Mouse (Mus musculus): Measurements from ENCODE around the gene Hmga2. TPM values are rescaled to one million over a fixed set of nuclear protein-coding genes. Genes with fewer than 3 reads are reported as not detected.
A peak's percentile ranks its signal among the peaks of the same experiment; 100 is the strongest.

Hmga2 gene
- total and polyA plus RNA-seq, 2 experiments from 2014 or later, result 0.24 to 0.52 TPM

DNA sequence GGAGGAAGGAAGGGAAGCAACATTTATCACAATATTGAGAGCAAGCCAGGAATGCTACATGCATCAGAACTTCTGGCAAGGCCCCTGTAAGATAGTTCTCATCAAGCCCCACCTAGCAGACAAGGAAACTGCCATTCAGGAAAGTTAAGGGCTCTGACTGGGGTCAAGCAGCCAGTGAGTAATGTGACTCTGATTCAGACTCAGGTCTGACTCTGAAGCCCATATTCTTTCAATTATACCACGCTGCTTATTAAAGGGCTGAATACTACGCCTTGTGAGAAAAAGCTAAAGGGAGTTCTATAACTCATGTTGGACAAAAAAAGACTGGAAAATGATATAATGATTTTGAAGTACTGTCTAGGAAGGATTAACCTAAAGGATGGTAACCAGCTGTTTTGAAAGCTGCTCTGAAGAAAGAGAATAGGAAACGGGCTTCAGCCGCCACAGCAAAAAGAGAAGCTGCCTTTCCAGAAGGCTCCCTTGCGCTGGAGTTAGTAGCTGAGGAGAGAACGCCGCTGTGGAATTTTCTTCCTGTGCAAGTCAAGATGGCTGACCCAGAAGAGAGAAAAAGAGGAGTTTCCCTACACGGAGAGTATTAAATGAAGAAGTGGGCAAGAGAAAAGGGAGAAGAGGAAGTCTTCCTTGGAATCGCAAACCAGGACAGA, 76.3 kb downstream of the Hmga2 start:
- Histone ChIP-seq H3K4me3 (ENCODE audit: low read depth, low read length) (no peak overlapping the region), H3K27me3 (ENCODE audit: insufficient read depth, low read length) (no peaks in the 10 kb centered on the region; the same call in 1 of the 2 replicates), H3K27ac (ENCODE audit: low read depth, low read length) (no peak overlapping the region), H3K9me3 (ENCODE audit: low read length) (no peaks in the 10 kb centered on the region), H3K36me3 (ENCODE audit: insufficient read depth) (no peaks in the 10 kb centered on the region), H3K4me2 (ENCODE audit: low read depth) (no peak overlapping the region), H3K9ac (no peak overlapping the region), H3K4me1 (ENCODE audit: insufficient read depth) (no peaks in the 10 kb centered on the region)
- no peak for DNase-seq
- WGBS, result 68% methylated on average over 9 of the region's 9 CpGs
- no peak for ATAC-seq
- no peak for TF ChIP-seq CTCF (IDR thresholded peaks at IDR 0.05; ENCODE audit: low read depth)

DNA sequence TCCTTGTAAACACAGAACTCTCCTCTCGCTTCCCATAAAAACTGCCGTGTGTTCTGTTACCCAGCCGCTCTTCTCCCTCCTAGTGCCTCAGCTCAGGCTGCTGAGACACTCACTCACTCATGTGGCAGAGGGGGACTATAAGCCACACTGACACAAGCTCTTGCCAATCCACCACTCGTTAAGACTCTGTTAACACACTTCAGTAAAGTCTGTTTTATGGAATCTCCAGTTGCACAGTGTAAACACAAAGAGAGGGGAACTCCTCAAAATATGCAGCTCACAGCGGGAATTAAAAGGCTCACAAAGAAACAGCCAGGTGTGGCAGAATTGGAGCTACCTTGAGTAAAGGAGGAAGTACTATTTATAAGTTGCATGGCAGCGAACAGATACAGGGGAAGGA, 77.5 kb downstream of the Hmga2 start:
- 33% methylated on average over 6 of the region's 6 CpGs for WGBS
- no peaks in the 10 kb centered on the region for H3K9me3 ChIP-seq (ENCODE audit: low read length)
- no peaks in the 10 kb centered on the region; the same call in 1 of the 2 replicates for H3K27me3 ChIP-seq (ENCODE audit: insufficient read depth, low read length)
- no peak overlapping the region for H3K9ac ChIP-seq
- H3K36me3 ChIP-seq (ENCODE audit: insufficient read depth), result no peaks in the 10 kb centered on the region
- no peak for ATAC-seq
- no peak for TF ChIP-seq CTCF (IDR thresholded peaks at IDR 0.05; ENCODE audit: low read depth)
- no peak overlapping the region for H3K27ac ChIP-seq (ENCODE audit: low read depth, low read length)
- H3K4me2 ChIP-seq (ENCODE audit: low read depth), result no peak overlapping the region
- DNase-seq, result no peak
- no peaks in the 10 kb centered on the region for H3K4me1 ChIP-seq (ENCODE audit: insufficient read depth)
- no peak overlapping the region for H3K4me3 ChIP-seq (ENCODE audit: low read depth, low read length)

DNA sequence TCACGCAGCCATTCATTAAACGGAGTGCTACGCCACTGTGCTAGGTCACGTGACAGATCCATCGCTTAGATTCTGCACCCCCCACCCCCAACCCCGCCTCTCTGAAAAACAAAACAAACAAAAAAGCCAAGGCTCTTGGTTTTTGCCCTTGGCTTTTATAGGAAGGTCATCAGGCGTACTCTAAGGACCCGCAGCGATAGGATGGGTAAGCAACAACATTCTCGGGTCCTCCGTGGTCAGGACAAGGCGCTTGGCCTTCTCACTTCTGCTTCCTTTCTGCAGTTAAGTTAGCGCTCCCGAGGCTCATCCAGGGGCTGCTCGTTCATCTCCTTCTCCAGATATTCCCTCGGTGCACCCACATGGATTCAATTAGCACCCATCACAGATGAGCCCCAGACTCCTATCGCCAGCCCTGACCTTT, 79.0 kb downstream of the Hmga2 start:
- no peaks in the 10 kb centered on the region for H3K36me3 ChIP-seq (ENCODE audit: insufficient read depth)
- no peaks in the 10 kb centered on the region for H3K4me1 ChIP-seq (ENCODE audit: insufficient read depth)
- H3K27ac ChIP-seq (ENCODE audit: low read depth, low read length), result no peak overlapping the region
- no peak overlapping the region for H3K9ac ChIP-seq
- WGBS, result 88% methylated on average over 17 of the region's 17 CpGs
- DNase-seq (no peak), ATAC-seq (no peak)
- H3K27me3 ChIP-seq (ENCODE audit: insufficient read depth, low read length), result peaks cover 2% of the 10 kb centered on the region
- no peaks in the 10 kb centered on the region for H3K9me3 ChIP-seq (ENCODE audit: low read length)
- TF ChIP-seq CTCF (IDR thresholded peaks at IDR 0.05; ENCODE audit: low read depth), result no peak
- no peak overlapping the region for H3K4me2 ChIP-seq (ENCODE audit: low read depth)
- H3K4me3 ChIP-seq (ENCODE audit: low read depth, low read length), result no peak overlapping the region

DNA sequence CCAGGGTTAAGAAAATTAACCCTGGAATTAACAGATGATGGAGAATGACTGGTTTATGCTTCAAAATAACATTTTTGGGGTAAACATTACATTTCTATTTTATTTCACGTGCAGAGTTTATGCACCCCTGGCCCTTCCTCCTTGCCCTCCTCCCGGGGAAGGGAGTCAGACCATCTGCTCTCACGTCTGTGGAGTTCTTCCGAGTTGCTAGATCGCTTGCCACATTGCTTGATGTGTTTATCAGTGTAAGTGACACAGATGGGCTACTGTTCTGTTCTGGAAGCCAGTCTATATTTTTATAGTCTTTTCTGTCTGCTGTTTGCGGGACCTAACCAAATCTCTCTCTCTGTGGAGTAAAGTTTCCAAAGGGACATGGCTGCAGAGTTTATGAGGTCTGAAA, 80.7 kb downstream of the Hmga2 start:
- ATAC-seq, result peak; percentile 54; the same call in 1 of the 2 replicates
- 55% methylated on average over 6 of the region's 6 CpGs for WGBS
- DNase-seq, result no peak
- no peak for TF ChIP-seq CTCF (IDR thresholded peaks at IDR 0.05; ENCODE audit: low read depth)
- no peak overlapping the region for H3K27ac ChIP-seq (ENCODE audit: low read depth, low read length)
- H3K9me3 ChIP-seq (ENCODE audit: low read length), result no peaks in the 10 kb centered on the region
- H3K4me3 ChIP-seq (ENCODE audit: low read depth, low read length), result no peak overlapping the region
- no peak overlapping the region for H3K4me2 ChIP-seq (ENCODE audit: low read depth)
- peaks cover 10% of the 10 kb centered on the region for H3K27me3 ChIP-seq (ENCODE audit: insufficient read depth, low read length)
- H3K36me3 ChIP-seq (ENCODE audit: insufficient read depth), result no peaks in the 10 kb centered on the region
- H3K9ac ChIP-seq, result no peak overlapping the region
- H3K4me1 ChIP-seq (ENCODE audit: insufficient read depth), result no peaks in the 10 kb centered on the region

DNA sequence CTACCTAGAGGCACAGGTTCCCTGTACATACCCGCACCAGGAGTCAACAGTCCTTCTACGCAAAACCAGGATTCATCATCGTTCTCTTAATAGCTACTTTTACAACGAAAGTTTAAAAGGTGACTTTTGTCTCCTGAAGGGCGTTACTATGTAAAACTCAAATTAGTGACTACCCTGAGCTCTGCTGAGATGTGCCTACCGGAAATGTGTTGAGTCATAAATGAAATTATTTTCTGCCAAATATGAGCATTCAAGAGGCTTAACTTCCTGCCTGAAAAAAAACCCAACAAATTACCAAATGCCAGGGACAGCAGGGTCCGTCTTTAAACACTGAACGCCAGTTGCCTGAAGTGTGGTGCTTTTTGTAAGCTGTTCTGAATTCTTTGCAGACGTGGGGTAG, 81.5 kb downstream of the Hmga2 start:
- ATAC-seq, result no peak

DNA sequence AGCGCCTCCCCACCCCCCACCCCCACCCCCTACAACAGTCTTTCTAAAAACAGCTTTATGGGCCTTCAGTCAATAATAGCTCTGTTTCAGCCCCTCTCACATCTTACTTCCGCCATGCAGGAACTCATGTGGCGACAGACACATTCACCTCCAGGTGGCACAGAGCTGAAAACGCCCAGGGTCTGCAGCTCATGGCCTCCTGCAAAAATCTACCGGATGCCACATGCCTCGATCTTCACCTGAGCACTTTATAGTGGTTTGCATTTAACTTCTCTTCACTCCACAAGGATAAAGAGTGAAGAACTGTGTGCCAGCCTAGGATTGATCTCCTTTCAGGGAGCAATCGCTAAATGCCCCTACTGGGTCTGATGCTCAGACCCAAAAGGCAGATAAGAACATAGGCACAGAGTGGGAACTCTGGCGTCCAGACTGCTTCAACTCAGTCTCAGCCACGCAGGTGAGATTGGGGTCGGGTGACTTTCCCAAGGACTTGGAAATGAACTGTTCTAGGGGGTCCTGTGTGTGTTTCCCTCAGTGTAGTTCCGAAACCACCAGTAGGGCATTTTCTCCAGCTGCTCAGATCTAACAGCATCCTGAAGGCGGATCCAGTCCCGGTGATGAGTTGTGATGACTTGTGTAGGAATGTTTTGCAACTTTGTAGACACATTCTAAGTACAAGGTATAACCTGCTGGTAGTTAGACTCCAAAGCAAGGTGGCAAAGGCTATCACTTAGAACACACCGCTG, 84.1 kb downstream of the Hmga2 start:
- 0 out of 2 replicates have a peak, but pooled peaks cover 4% of the 10 kb centered on the region for H3K4me1 ChIP-seq (ENCODE audit: insufficient read depth)
- 0 out of 2 replicates have a peak, but pooled peaks have one; percentile 11 for TF ChIP-seq CTCF (IDR thresholded peaks at IDR 0.05; ENCODE audit: low read depth)
- peaks cover 13% of the 10 kb centered on the region for H3K27me3 ChIP-seq (ENCODE audit: insufficient read depth, low read length)
- H3K36me3 ChIP-seq (ENCODE audit: insufficient read depth), result no peaks in the 10 kb centered on the region
- no peak overlapping the region for H3K4me3 ChIP-seq (ENCODE audit: low read depth, low read length)
- 43% methylated on average over 14 of the region's 14 CpGs for WGBS
- H3K27ac ChIP-seq (ENCODE audit: low read depth, low read length), result no peak overlapping the region
- no peak for DNase-seq
- no peak overlapping the region for H3K4me2 ChIP-seq (ENCODE audit: low read depth)
- no peak for ATAC-seq
- no peaks in the 10 kb centered on the region for H3K9me3 ChIP-seq (ENCODE audit: low read length)
- H3K9ac ChIP-seq, result no peak overlapping the region

More for the DNA sequence above, 81.5 kb downstream of the Hmga2 start:
- WGBS, result 79% methylated on average over 9 of the region's 9 CpGs
- H3K36me3 ChIP-seq (ENCODE audit: insufficient read depth), result no peaks in the 10 kb centered on the region
- no peak overlapping the region for H3K4me2 ChIP-seq (ENCODE audit: low read depth)
- no peak overlapping the region for H3K4me3 ChIP-seq (ENCODE audit: low read depth, low read length)
- no peaks in the 10 kb centered on the region for H3K9me3 ChIP-seq (ENCODE audit: low read length)
- peaks cover 13% of the 10 kb centered on the region for H3K27me3 ChIP-seq (ENCODE audit: insufficient read depth, low read length)
- no peak for TF ChIP-seq CTCF (IDR thresholded peaks at IDR 0.05; ENCODE audit: low read depth)
- H3K4me1 ChIP-seq (ENCODE audit: insufficient read depth), result no peaks in the 10 kb centered on the region
- no peak overlapping the region for H3K9ac ChIP-seq
- no peak for DNase-seq
- no peak overlapping the region for H3K27ac ChIP-seq (ENCODE audit: low read depth, low read length)

All from forebrain, postnatal 0 days (tissue).